Mouse (Mus musculus) heart, postnatal 0 days (tissue): ENCODE measurements around the gene Abr.

Source experiments
- CTCF ChIP-seq: IDR thresholded peaks from 2 replicates; pipeline ENCODE4 v1.5.1; 2016; ENCODE audit warnings: antibody characterized with exemption, control low read depth, low read depth
- EP300 ChIP-seq: IDR thresholded peaks from 2 replicates; pipeline ENCODE4 v1.6.1; 2016; ENCODE audit warnings: antibody characterized with exemption, low read depth

DNA sequence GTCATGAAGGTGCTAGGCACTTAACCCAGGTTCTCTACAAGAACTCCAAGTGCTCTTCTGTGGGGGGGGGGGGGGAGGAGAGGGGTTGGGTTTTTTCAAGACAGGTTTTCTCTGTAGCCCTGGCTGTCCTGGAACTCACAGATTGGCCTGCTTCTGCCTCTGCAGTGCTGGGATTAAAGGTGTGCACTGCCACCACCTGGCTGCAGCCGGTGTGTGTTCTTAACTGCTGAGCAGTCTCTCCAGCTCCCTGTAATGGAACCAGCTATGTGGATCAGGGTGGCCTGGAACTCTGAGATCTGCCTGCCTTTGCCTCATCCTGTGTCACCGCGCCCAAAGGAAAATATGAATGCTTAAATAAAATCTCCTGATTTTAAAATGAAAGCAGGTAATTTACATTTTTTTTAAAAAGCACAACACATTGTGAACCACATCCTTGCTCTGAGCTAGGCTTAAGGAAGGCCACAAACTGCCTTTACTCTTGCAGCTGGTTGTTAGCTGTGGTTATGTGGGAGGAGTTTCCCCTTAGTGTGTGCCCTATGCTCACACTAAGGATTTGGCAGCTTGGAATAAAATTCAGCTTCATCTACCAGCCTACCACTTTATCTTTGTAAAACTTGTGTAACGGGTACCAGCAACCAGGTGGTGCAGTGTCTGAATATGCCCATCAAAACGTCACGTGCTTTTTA lies 125.9 kb downstream of the Abr start:
- TF ChIP-seq CTCF (peak; percentile 71), EP300 (no peak)
